Mouse (Mus musculus) kidney, embryonic 15.5 days (tissue): ENCODE measurements around the gene Smtnl2. TPM values are rescaled to one million over a fixed set of nuclear protein-coding genes. Genes with fewer than 3 reads are reported as not detected.

Experiments used
- ATAC-seq: fragments of 200-750 bp; cut with Nextera tagmentation; replicated peaks from 2 replicates; pipeline ENCODE4 v1.8.0; 2017; ENCODE audit warnings: moderate TSS enrichment; ENCODE audit not compliant: low FRiP score
- H3K27ac ChIP-seq: fragments of 300-500 bp; sonication (generic); 2 replicates; pipeline ENCODE4 v1.5.1; 2015; ENCODE audit warnings: mild to moderate bottlenecking, inconsistent platforms
- H3K27me3 ChIP-seq: fragments of 300-500 bp; sonication (generic); 2 replicates; pipeline ENCODE4 v1.6.1; 2015; ENCODE audit warnings: inconsistent platforms
- H3K36me3 ChIP-seq: fragments of 300-500 bp; sonication (generic); 2 replicates; pipeline ENCODE4 v1.6.1; 2015; ENCODE audit warnings: inconsistent platforms
- H3K4me1 ChIP-seq: fragments of 300-500 bp; sonication (generic); 2 replicates; pipeline ENCODE4 v1.6.1; 2015; ENCODE audit warnings: inconsistent platforms
- H3K4me2 ChIP-seq: fragments of 300-500 bp; sonication (generic); 2 replicates; pipeline ENCODE4 v1.6.1; 2015; ENCODE audit warnings: moderate library complexity, mild to moderate bottlenecking, inconsistent platforms
- H3K4me3 ChIP-seq: fragments of 300-500 bp; sonication (generic); replicated peaks from 2 replicates; pipeline ENCODE4 v1.5.1; 2015; ENCODE audit warnings: mild to moderate bottlenecking, inconsistent platforms
- H3K9ac ChIP-seq: fragments of 300-500 bp; sonication (generic); 2 replicates; pipeline ENCODE4 v1.6.1; 2015; ENCODE audit warnings: mild to moderate bottlenecking, inconsistent platforms
- H3K9me3 ChIP-seq: fragments of 300-500 bp; sonication (generic); replicated peaks from 2 replicates; pipeline ENCODE4 v1.6.1; 2016; ENCODE audit warnings: inconsistent platforms
- WGBS: fragments of 180-500 bp; shearing (Covaris S2); methylation state at CpG from one replicate; pipeline ENCODE4 v1.1.7; 2015; ENCODE audit warnings: mixed read lengths; 5-methylcytosine and 5-hydroxymethylcytosine counted together
- polyA plus RNA-seq: library from polyadenylated mRNA; unstranded; fragments of >200 nt; fragmentation: Nextera tagmentation; extraction: Ambion mirVana; gene quantifications from 2 replicates; pipeline ENCODE4 v1.2.1, GENCODE M21; 2015

Smtnl2 gene
- polyA plus RNA-seq, 1 experiment from 2014 or later, result 109 TPM

- Histone ChIP-seq H3K27ac (no peak overlapping the region), H3K9ac (no peak overlapping the region), H3K4me2 (no peak overlapping the region), H3K36me3 (no peaks in the 10 kb centered on the region), H3K27me3 (no peaks in the 10 kb centered on the region), H3K4me1 (peaks cover 3% of the 10 kb centered on the region; the same call in 1 of the 2 replicates), H3K9me3 (no peaks in the 10 kb centered on the region), H3K4me3 (no peak overlapping the region)
- WGBS, result 53% methylated on average over 11 of the region's 11 CpGs
- ATAC-seq, result no peak
These were observed 43.4 kb downstream of the Smtnl2 start for GRCm38 (mm10) chr11:72367934-72368674.

GRCm38 (mm10) chr11:72366126-72366525 is 45.4 kb downstream of the Smtnl2 start:
- ATAC-seq, result no peak
- 77% methylated on average over 9 of the region's 9 CpGs for WGBS
- no peak overlapping the region for H3K9ac ChIP-seq
- H3K27me3 ChIP-seq, result no peaks in the 10 kb centered on the region
- no peaks in the 10 kb centered on the region for H3K36me3 ChIP-seq
- H3K9me3 ChIP-seq, result no peaks in the 10 kb centered on the region
- peaks cover 15% of the 10 kb centered on the region; the same call in 1 of the 2 replicates for H3K4me1 ChIP-seq
- H3K27ac ChIP-seq, result no peak overlapping the region
- no peak overlapping the region for H3K4me2 ChIP-seq
- H3K4me3 ChIP-seq, result no peak overlapping the region

GRCm38 (mm10) chr11:72364526-72364925 is 47.0 kb downstream of the Smtnl2 start:
- Histone ChIP-seq H3K4me1 (peaks cover 12% of the 10 kb centered on the region; the same call in 1 of the 2 replicates), H3K27ac (no peak overlapping the region), H3K9ac (no peak overlapping the region), H3K36me3 (no peaks in the 10 kb centered on the region), H3K27me3 (no peaks in the 10 kb centered on the region), H3K4me3 (no peak overlapping the region), H3K4me2 (no peak overlapping the region), H3K9me3 (no peaks in the 10 kb centered on the region)
- no peak for ATAC-seq
- 96% methylated on average over 5 of the region's 5 CpGs for WGBS

DNA sequence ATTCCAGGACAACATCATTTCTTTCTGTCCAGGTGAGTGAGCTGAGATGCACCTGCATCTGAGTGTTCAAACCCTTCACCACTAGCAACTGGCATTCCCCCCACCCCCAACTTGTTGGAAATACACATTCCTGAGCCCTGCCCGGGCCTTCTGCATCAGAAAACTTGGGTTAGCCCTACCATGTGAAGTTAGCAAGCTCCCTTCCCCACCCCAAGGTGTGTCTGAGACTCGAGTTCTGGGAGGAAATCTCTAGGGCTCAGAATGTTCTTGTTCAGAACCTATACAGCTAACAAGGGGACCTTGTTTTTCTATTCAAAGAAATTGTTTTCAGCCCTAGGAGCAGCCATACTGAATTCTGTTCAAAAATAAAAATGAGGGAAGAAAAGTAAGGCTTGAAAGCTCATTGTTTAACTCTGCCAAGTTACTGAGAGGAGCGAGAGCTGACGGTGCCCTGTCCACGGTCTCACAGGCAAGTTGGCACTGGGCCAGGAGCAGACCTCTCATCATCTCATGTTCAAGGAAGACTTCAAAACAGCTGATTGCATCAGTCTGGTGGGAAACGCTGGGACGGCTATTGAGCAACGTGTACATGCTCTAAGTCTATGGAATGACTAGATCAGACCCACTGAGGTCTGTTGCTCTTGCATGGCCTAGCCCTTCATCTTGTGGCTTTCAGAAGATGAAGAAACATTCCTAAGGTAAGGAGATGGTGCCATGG is 47.8 kb downstream of the Smtnl2 start:
- no peak for ATAC-seq

DNA sequence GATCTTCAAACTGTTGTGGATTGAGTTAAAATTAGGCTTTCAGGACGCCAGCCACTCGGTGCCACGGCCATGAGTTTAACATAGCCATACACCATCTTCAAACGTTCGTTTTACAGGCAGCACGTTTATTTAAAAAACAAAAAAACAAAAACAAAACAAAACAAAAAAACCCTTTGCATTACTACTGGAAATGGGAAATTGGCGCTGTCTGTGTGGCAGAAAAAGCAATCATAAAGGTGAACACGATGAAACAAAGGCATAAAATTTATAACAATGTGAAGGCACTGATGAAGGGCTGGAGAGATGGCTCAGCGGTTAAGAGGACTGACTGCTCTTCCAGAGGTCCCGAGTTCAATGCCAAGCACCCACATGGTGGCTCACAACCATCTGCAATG is 49.2 kb downstream of the Smtnl2 start, which contains the start of gene Tekt1:
Tekt1 (minus strand) TSS at position 96 of the 395 bp plus-strand sequence.
- H3K27me3 ChIP-seq, result no peaks in the 10 kb centered on the region
- H3K9ac ChIP-seq, result peak within 1 kb of the TSS; percentile 44
- peak within 1 kb of the TSS; percentile 43 for H3K4me3 ChIP-seq
- no peaks in the 10 kb centered on the region for H3K36me3 ChIP-seq
- no peak for ATAC-seq
- peaks cover 12% of the 10 kb centered on the region; the same call in 1 of the 2 replicates for H3K4me1 ChIP-seq
- no peaks in the 10 kb centered on the region for H3K9me3 ChIP-seq
- WGBS, result 38% methylated on average over 10 of the region's 10 CpGs
- H3K4me2 ChIP-seq, result peak within 1 kb of the TSS; percentile 73
- H3K27ac ChIP-seq, result no peak within 1 kb of the TSS

More for the DNA sequence above, 47.8 kb downstream of the Smtnl2 start:
- Histone ChIP-seq H3K9me3 (no peaks in the 10 kb centered on the region), H3K36me3 (no peaks in the 10 kb centered on the region), H3K4me3 (no peak overlapping the region), H3K27me3 (no peaks in the 10 kb centered on the region), H3K4me1 (peaks cover 12% of the 10 kb centered on the region; the same call in 1 of the 2 replicates), H3K4me2 (no peak overlapping the region), H3K27ac (no peak overlapping the region), H3K9ac (no peak overlapping the region)
- 69% methylated on average over 8 of the region's 8 CpGs for WGBS

- H3K36me3 ChIP-seq, result no peaks in the 10 kb centered on the region
- 8% methylated on average over 42 of the region's 42 CpGs for WGBS
- H3K9ac ChIP-seq, result peak overlapping the region; percentile 44
- H3K4me1 ChIP-seq, result peaks cover 12% of the 10 kb centered on the region; the same call in 1 of the 2 replicates
- H3K27ac ChIP-seq, result no peak overlapping the region
- peak; percentile 90 for ATAC-seq
- no peaks in the 10 kb centered on the region for H3K27me3 ChIP-seq
- H3K4me2 ChIP-seq, result peak overlapping the region; percentile 73
- peak overlapping the region; percentile 43 for H3K4me3 ChIP-seq
- no peaks in the 10 kb centered on the region for H3K9me3 ChIP-seq
These were observed 49.8 kb downstream of the Smtnl2 start for GRCm38 (mm10) chr11:72361385-72362346.

DNA sequence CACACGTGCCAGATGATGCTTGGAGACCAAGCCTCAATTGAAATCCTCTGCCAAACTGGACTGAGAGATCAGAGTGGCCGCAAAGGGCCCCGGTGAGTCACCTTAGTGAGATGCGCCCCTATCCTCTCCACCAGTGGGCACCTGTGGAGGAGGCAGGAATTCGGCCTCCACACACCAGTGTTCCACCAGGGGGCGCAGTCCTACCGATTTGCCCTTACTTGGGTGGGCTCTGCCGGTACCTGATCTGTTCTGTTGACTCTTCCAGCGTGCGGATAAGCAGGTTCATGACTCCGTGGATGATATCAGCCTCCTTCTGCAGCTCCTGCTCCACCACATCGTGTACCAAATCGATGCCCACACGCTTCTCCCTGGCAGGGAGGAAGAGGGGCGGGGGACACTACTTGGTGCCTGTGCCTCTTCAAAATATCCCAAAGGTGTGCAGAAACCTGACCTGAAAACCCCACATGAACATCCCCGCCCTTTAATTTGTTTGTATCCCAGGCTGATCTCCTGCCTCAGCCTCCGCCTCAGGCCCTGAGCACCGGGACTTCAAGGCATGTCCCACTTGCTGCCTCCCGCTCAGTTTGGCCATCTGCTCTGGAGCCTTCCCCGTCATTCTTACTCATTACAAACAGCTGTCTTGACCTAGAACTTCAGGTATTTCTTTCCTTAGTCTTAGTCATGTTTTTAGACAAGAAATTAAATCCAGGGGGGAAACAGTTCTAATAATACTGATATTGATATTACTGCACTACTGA is 56.4 kb downstream of the Smtnl2 start:
- no peak overlapping the region for H3K9ac ChIP-seq
- H3K4me1 ChIP-seq, result peaks cover 6% of the 10 kb centered on the region
- H3K4me2 ChIP-seq, result peak overlapping the region; percentile 50
- H3K27ac ChIP-seq, result no peak overlapping the region
- WGBS, result 24% methylated on average over 20 of the region's 20 CpGs
- ATAC-seq, result no peak; the same call in 1 of the 2 replicates
- no peaks in the 10 kb centered on the region for H3K36me3 ChIP-seq
- H3K9me3 ChIP-seq, result no peaks in the 10 kb centered on the region
- no peak overlapping the region for H3K4me3 ChIP-seq
- H3K27me3 ChIP-seq, result no peaks in the 10 kb centered on the region

GRCm38 (mm10) chr11:72353186-72353585 is 58.3 kb downstream of the Smtnl2 start:
- Histone ChIP-seq H3K27me3 (no peaks in the 10 kb centered on the region), H3K36me3 (no peaks in the 10 kb centered on the region), H3K4me2 (no peak overlapping the region), H3K27ac (no peak overlapping the region), H3K9ac (no peak overlapping the region), H3K9me3 (no peaks in the 10 kb centered on the region), H3K4me1 (peaks cover 6% of the 10 kb centered on the region), H3K4me3 (no peak overlapping the region)
- no peak for ATAC-seq
- 82% methylated on average over 3 of the region's 3 CpGs for WGBS

- Histone ChIP-seq H3K4me2 (no peak overlapping the region), H3K4me1 (peaks cover 6% of the 10 kb centered on the region), H3K36me3 (no peaks in the 10 kb centered on the region), H3K9me3 (no peaks in the 10 kb centered on the region), H3K4me3 (no peak overlapping the region), H3K9ac (no peak overlapping the region), H3K27me3 (no peaks in the 10 kb centered on the region), H3K27ac (no peak overlapping the region)
- 51% methylated on average over 1 of the region's 1 CpGs for WGBS
- no peak for ATAC-seq
These were observed 59.2 kb downstream of the Smtnl2 start for GRCm38 (mm10) chr11:72352272-72352671.

DNA sequence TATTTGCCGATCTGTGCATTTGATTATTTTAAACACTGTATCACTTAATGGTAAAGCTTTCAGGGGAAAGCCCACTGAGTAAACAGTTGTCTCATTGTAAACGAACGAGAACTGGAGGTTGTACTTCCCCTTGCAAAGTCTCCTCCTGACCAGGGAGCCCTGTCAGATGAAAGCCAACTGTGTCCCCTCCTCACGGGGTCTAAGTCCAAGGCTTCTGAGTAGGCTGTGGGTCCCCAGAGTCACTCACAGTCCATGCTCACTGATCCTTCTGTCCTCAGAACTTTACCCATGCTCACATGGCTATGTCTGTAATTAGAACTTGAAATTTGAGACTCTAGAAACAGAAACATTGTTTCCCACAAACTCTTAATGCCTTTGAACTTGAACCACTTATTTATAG is 61.9 kb downstream of the Smtnl2 start:
- 64% methylated on average over 4 of the region's 4 CpGs for WGBS
- Histone ChIP-seq H3K4me1 (no peaks in the 10 kb centered on the region; the same call in 1 of the 2 replicates), H3K27me3 (no peaks in the 10 kb centered on the region), H3K9me3 (no peaks in the 10 kb centered on the region), H3K9ac (no peak overlapping the region), H3K36me3 (no peaks in the 10 kb centered on the region), H3K4me3 (no peak overlapping the region), H3K4me2 (no peak overlapping the region), H3K27ac (no peak overlapping the region)
- ATAC-seq, result no peak

GRCm38 (mm10) chr11:72349016-72349415 is 62.5 kb downstream of the Smtnl2 start:
- Histone ChIP-seq H3K4me3 (no peak overlapping the region), H3K9ac (no peak overlapping the region), H3K4me1 (no peaks in the 10 kb centered on the region; the same call in 1 of the 2 replicates), H3K9me3 (no peaks in the 10 kb centered on the region), H3K36me3 (no peaks in the 10 kb centered on the region), H3K27me3 (no peaks in the 10 kb centered on the region), H3K4me2 (no peak overlapping the region), H3K27ac (no peak overlapping the region)
- 49% methylated on average over 8 of the region's 8 CpGs for WGBS
- no peak for ATAC-seq
